Mouse (Mus musculus): ENCODE results near the gene Arl6ip1. TPM values are rescaled to one million over a fixed set of nuclear protein-coding genes. Genes with fewer than 3 reads are reported as not detected.

The Arl6ip1 gene
- total RNA-seq, 1 experiment from 2014 or later, result 158 TPM

Other genes with a start within 250 kb of the Arl6ip1 start
- gene Rps15a, start 13.5 kb downstream of the Arl6ip1 start, total RNA-seq (2017), result 872 and 946 TPM in 2 replicates
- 169 and 178 TPM in 2 replicates for gene Smg1, start 114.0 kb upstream of the Arl6ip1 start, total RNA-seq (2017)

Measured in neutrophil, adult 5-6 weeks (primary cell).